Mouse (Mus musculus) lung, postnatal 0 days (tissue): ENCODE measurements at regions not wholly inside any gene's neighbourhood (a gene's known extent, or its start where the extent isn't known, plus 50 kb on each side); places are given as distances from the start of the nearest gene placed in this dataset.

Experiments used
- ATAC-seq: fragments of 200-750 bp; cut with Nextera tagmentation; 2 replicates; pipeline ENCODE4 v1.8.0; 2017; ENCODE audit warnings: moderate library complexity
- DNase-seq: peaks from one replicate; pipeline ENCODE4 v3.0.0-alpha.2; 2016; ENCODE audit warnings: low spot score
- H3K27ac ChIP-seq: fragments of 300-500 bp; sonication (generic); 2 replicates; pipeline ENCODE4 v1.5.1; 2014; ENCODE audit warnings: antibody characterized with exemption, mild to moderate bottlenecking, low read length, mixed read lengths
- H3K27me3 ChIP-seq: fragments of 300-500 bp; sonication (generic); replicated peaks from 2 replicates; pipeline ENCODE4 v1.6.1; 2014; ENCODE audit warnings: low read length, mixed read lengths; ENCODE audit not compliant: insufficient read depth
- H3K36me3 ChIP-seq: fragments of 300-500 bp; sonication (generic); 2 replicates; pipeline ENCODE4 v1.6.1; 2014; ENCODE audit warnings: low read length, mixed read lengths; ENCODE audit not compliant: insufficient read depth
- H3K4me1 ChIP-seq: fragments of 300-500 bp; sonication (generic); 2 replicates; pipeline ENCODE4 v1.6.1; 2014; ENCODE audit warnings: antibody characterized with exemption, low read depth, low read length, mixed read lengths; ENCODE audit not compliant: insufficient read depth
- H3K4me2 ChIP-seq: fragments of 300-500 bp; sonication (generic); replicated peaks from 2 replicates; pipeline ENCODE4 v1.6.1; 2014; ENCODE audit warnings: low read depth, mild to moderate bottlenecking, low read length, moderate library complexity, mixed read lengths
- H3K4me3 ChIP-seq: fragments of 300-500 bp; sonication (generic); 2 replicates; pipeline ENCODE4 v1.5.1; 2014; ENCODE audit warnings: low read depth, low read length
- H3K9ac ChIP-seq: fragments of 300-500 bp; sonication (generic); replicated peaks from 2 replicates; pipeline ENCODE4 v1.6.1; 2014; ENCODE audit warnings: low read depth, mild to moderate bottlenecking
- H3K9me3 ChIP-seq: fragments of 300-500 bp; sonication (generic); 2 replicates; pipeline ENCODE4 v1.6.1; 2016; ENCODE audit warnings: low read length, mixed read lengths
- CTCF ChIP-seq: IDR thresholded peaks from 2 replicates; pipeline ENCODE4 v1.5.1; 2016; ENCODE audit warnings: antibody characterized with exemption, mild to moderate bottlenecking
- EP300 ChIP-seq: IDR thresholded peaks from 2 replicates; pipeline ENCODE4 v1.6.1; 2016; ENCODE audit warnings: antibody characterized with exemption, mild to moderate bottlenecking, control low read depth
- WGBS: fragments of 180-500 bp; shearing (Covaris S2); extraction: QIAGEN DNeasy Blood & Tissue Kit; methylation state at CpG from one replicate; pipeline ENCODE4 v1.1.7; 2014; 5-methylcytosine and 5-hydroxymethylcytosine counted together

DNA sequence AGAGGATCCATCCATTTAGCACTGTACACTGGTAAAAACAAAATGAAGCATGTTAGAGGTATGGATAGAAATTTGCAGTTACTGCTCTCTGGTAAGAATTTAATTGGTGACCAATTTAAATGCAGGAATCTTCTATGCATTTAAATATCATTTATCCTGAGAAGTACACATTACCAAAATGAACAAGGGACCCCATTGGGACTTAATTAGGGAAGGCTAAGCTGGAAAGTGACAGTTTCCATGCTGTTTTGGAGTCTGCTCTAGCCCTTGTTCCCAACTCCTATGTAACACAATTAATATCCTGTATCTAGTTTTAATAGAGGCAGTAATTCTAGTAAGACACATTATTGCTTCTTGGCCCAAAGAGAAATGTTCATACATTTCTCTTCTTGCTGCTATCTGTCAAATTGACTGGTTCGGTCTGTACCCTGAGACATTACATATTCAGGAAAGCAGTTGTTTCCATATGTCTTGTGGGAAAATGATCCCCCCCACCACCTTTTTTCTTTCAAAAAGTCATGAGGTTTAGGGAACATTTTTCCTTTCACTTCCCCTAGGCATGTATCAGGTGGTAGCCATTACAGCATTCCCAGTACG lies 504.4 kb upstream of the Nrsn1 start:
- ATAC-seq: no peak
- WGBS: 82% methylated on average over 2 of the region's 2 CpGs

GRCm38 (mm10) chr13:25754515-25755105 lies 484.3 kb upstream of the Nrsn1 start:
- Histone ChIP-seq H3K9ac (no peak overlapping the region), H3K27ac (no peak overlapping the region), H3K9me3 (no peaks in the 10 kb centered on the region), H3K4me2 (no peak overlapping the region), H3K4me3 (no peak overlapping the region), H3K27me3 (no peaks in the 10 kb centered on the region), H3K36me3 (no peaks in the 10 kb centered on the region), H3K4me1 (no peaks in the 10 kb centered on the region)
- ATAC-seq (no peak), DNase-seq (no peak)
- TF ChIP-seq EP300 (no peak), CTCF (no peak)

More for the DNA sequence above, 504.4 kb upstream of the Nrsn1 start:
- no peaks in the 10 kb centered on the region for H3K4me1 ChIP-seq
- no peak for DNase-seq
- no peak overlapping the region for H3K27ac ChIP-seq
- no peaks in the 10 kb centered on the region for H3K27me3 ChIP-seq
- TF ChIP-seq CTCF (no peak), EP300 (no peak)
- no peak overlapping the region for H3K9ac ChIP-seq
- H3K4me3 ChIP-seq: no peak overlapping the region
- no peaks in the 10 kb centered on the region for H3K36me3 ChIP-seq
- H3K9me3 ChIP-seq: no peaks in the 10 kb centered on the region
- no peak overlapping the region for H3K4me2 ChIP-seq

- no peaks in the 10 kb centered on the region for H3K4me1 ChIP-seq
- H3K9me3 ChIP-seq: no peaks in the 10 kb centered on the region
- TF ChIP-seq EP300 (no peak), CTCF (no peak)
- no peak overlapping the region for H3K4me2 ChIP-seq
- DNase-seq (no peak), ATAC-seq (no peak)
- no peak overlapping the region for H3K4me3 ChIP-seq
- 49% methylated on average over 4 of the region's 4 CpGs for WGBS
- H3K27ac ChIP-seq: no peak overlapping the region
- H3K36me3 ChIP-seq: no peaks in the 10 kb centered on the region
- no peaks in the 10 kb centered on the region for H3K27me3 ChIP-seq
- no peak overlapping the region for H3K9ac ChIP-seq
Observed at GRCm38 (mm10) chr13:25751409-25751777, 481.1 kb upstream of the Nrsn1 start.

DNA sequence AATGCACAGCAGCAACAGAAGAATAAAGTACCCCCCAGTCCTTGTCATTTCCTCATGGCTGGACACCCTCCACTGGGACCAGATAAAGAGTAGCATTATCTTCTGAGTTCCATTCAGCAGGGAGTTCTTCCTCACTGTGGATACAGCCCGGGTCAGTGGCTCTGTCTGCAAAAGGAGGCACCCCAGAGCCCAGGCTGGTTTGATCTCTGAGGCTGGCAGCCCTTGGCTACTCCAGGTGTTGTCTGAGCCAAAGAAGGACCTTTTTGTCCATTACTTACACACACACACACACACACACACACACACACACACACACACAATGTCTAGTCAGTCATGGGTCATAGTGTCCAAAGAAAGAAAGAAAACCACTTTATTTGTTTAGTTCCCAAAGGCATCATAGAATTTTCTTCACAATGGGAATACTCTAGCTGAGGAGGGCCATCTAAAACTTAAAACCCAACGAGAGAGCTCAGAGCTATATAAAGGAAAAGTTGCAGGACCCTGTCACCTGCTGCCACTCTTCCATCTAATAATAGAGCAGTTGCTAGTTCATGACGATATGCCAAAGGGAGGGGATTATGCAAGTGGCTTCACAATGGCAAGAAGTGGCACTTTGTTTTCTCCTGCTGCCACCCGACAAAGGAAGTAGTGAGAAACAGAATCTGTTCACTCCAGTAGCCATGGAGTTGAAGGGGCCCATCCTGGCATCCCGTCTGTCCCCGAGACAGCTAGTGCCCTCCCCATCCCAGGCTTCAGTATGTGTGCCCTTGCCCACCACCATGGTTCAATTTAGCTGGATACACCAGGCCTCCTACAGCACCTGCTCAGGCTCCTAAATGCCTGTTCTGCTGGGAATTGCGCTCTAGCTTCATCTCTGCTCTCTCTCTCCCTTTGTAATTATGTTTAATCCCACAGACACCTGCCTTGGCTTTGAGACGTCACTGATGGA lies 480.4 kb upstream of the Nrsn1 start:
- H3K36me3 ChIP-seq: no peaks in the 10 kb centered on the region
- no peak overlapping the region for H3K9ac ChIP-seq
- H3K4me2 ChIP-seq: no peak overlapping the region
- TF ChIP-seq CTCF (no peak), EP300 (no peak)
- DNase-seq (no peak), ATAC-seq (no peak)
- H3K4me1 ChIP-seq: no peaks in the 10 kb centered on the region
- no peak overlapping the region for H3K27ac ChIP-seq
- no peaks in the 10 kb centered on the region for H3K9me3 ChIP-seq
- no peak overlapping the region for H3K4me3 ChIP-seq
- H3K27me3 ChIP-seq: no peaks in the 10 kb centered on the region
- WGBS: 46% methylated on average over 8 of the region's 8 CpGs

DNA sequence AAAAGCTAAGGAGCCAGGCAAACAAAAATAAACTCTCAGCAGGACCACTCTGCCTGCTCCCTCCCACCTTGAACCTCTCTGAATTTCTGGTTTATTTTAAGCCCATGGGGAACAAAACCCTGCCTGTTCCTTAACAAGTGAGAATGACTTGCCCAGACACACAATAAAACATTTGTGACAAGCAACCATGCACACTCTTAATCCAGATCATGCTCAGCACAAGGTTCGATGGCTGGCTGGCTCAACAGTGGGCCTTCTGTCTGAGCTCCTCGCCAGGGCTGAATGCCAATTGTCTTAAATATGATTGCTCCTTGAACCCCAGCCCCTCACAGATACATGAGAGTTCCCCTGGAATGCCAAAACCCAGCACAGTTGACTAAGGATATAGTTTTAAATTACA lies 468.3 kb upstream of the Nrsn1 start:
- no peaks in the 10 kb centered on the region for H3K9me3 ChIP-seq
- no peak overlapping the region for H3K9ac ChIP-seq
- no peaks in the 10 kb centered on the region for H3K36me3 ChIP-seq
- TF ChIP-seq CTCF (no peak), EP300 (no peak)
- ATAC-seq (no peak), DNase-seq (no peak)
- H3K4me1 ChIP-seq: no peaks in the 10 kb centered on the region
- H3K27ac ChIP-seq: no peak overlapping the region
- H3K4me2 ChIP-seq: no peak overlapping the region
- 26% methylated on average over 2 of the region's 2 CpGs for WGBS
- H3K27me3 ChIP-seq: no peaks in the 10 kb centered on the region
- H3K4me3 ChIP-seq: no peak overlapping the region

DNA sequence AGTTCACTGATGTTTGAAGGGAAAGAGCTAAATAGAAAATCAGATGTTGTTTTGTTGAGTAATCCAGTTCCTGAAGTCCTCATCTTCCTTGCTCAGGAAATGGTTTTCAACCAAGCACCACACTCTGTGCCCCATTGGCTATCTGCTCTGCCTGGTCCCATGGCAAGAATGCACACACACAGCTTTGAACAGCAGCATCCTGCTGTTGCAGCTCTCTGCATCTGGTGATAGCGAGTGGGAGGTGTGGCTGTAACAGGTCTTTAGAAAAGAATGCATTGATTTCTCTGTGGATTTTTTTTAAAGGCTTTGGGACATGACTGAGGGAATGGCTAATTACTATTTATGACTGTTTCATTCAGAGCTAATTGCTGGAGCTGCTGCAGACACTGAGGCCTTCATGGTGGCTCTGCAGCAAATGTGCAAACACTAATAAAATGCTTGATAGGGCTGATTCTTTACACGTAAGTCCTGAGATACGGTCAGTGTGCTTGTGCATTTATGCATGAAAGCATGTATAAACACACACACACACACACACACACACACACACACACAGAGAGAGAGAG lies 459.1 kb upstream of the Nrsn1 start:
- Histone ChIP-seq H3K9ac (no peak overlapping the region), H3K4me2 (no peak overlapping the region), H3K4me1 (no peaks in the 10 kb centered on the region), H3K4me3 (no peak overlapping the region), H3K36me3 (no peaks in the 10 kb centered on the region), H3K27me3 (no peaks in the 10 kb centered on the region), H3K9me3 (no peaks in the 10 kb centered on the region), H3K27ac (no peak overlapping the region)
- 76% methylated on average over 3 of the region's 3 CpGs for WGBS
- no peak for ATAC-seq
- TF ChIP-seq EP300 (no peak), CTCF (no peak)
- DNase-seq: no peak
